Mouse (Mus musculus): ENCODE data around the gene F10.

- TF ChIP-seq POLR2A (IDR thresholded peaks at IDR 0.05; ENCODE audit: low read depth, low read length) (no peak), CTCF (conservative IDR thresholded peaks at IDR 0.05; ENCODE audit: insufficient read depth, insufficient read length, low read depth, low read length) (no peak)
Measured at GRCm38 (mm10) chr8:13037015-13037414, at the start of gene F10.
